Mouse (Mus musculus) ovary, adult 18-20 months (tissue): ENCODE data around the gene Dnaic2.

Experiments used
- DNase-seq: peaks from one replicate; pipeline ENCODE4 v3.0.0; 2022; ENCODE audit warnings: low spot score, mixed read lengths

Gene Dnaic2

DNA sequence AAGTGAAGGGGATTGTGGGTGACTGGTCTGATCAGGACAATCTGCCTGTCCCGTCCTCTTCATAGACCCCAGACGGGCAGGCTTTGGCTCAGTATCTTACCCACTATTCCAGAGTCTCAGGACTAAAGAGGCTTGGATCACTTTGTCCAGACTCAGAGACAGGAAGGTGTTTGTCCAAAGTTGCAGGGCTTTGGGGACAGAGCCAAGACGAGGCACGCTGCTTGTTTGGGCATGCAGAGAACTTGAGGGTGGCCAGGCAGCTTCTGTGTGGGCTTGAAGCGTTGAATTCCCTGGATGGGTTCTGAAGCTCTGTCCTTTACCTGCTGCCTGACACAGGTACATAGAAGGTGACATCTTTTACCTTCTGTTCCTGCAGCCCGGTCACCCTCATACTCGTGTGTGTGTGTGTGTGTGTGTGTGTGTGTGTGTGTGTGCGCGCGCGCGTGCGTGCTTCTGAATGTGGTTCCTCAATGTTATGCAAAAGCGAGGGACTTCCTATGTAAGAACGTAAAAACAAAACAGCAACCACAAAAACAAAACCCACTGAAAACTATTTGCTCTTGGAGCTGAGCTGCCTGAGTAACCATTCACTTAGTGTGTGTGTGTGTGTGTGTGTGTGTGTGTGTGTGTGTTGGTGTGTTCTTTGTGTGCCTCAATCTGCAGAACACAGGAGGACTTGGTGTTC, 24.8 kb upstream of the Dnaic2 start:
- DNase-seq, result no peak

DNA sequence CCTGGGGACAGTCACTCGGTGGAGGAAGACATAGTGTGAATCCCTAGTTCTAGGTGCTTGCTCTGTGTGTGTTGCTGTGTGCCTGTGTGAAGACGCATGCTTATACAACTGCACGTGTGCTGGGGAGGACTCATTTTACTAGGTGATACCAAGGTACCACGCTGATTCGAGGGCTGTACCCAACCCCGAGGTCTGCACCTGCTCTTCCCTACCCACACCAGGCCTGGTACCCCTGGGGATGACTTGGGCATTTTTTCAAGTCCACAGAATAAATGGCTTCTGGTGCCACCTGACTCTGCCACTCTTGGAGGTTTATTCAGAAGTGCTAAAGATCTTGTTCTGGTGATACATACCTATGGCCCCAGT, 24.2 kb upstream of the Dnaic2 start:
- DNase-seq, result no peak

DNA sequence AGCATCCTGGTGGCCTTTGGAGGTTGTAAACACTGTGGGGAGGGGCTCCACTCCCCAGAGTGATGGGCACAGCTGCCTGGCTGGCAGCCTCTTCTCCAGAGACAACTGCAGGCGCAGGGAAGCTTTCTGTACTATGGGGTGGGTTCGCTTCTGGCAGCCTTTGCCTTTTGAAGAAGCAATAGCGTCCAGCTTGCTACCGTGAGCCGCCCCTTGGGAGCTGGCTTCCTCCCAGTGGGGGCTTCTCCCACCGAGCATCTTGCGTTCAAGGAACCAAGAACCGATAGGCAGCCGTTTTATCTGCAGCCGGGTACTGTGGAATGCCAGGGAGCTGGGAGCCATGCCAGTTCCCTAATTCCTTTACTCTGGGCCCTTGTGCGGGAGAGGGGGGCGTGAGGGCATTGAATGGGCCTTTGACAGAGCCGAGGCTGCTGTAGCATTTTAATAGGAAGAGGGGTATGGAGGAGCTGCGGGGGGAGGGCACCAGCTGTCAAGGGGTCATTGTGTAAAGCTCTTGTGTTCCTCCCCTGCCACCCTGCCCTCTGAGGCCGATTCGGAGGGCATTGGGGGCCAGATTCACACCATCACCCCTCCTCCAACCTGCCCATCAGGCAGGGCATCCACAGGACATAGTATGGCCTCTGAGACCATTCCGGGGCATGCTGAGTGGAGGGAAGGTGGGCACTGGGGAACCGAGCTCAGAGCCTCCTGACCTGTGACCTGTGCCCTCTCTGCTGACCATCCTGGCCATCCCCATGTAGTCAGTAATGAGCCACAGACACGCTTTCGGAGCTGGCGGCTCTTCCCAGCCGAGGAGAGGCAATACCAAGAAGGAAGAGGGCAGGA, 22.9 kb upstream of the Dnaic2 start:
- DNase-seq, result no peak

DNA sequence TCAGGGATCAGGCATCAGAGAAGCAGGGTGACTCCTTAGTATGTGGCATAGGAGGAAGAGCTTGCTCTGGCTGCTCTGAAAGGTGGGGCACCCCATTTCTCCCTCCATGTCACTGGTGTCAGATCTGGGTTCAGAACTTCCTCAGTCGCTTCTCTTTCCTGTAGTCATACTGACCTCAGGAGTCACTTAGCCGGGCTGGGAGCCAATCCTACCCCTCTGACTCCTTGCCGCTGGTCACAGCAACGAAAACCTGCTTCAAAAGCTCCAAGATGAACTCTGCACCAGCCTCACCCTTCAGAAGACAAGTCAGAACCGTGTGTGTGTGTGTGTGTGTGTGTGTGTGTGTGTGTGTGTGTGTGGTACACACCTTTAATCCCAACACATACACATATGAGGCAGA, 20.9 kb upstream of the Dnaic2 start:
- no peak for DNase-seq

DNA sequence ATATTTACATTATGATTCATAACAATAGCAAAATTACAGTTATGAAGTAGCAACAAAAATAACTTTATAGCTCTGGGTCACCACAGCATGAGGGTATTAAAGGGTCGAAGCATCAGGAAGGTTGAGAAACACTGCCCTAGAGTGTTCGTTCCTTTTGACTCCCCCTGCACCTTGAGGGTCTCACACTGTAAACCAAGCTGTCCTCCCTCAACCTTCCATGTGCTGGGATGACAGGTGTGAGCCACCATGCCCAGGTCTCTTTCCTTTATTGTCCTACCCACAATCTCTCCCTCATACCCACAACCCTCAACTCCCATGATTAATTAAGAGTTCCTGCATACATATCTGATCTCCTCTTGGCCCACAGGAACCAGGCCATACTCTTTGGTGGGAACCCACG, 15.8 kb upstream of the Dnaic2 start:
- DNase-seq, result no peak

DNA sequence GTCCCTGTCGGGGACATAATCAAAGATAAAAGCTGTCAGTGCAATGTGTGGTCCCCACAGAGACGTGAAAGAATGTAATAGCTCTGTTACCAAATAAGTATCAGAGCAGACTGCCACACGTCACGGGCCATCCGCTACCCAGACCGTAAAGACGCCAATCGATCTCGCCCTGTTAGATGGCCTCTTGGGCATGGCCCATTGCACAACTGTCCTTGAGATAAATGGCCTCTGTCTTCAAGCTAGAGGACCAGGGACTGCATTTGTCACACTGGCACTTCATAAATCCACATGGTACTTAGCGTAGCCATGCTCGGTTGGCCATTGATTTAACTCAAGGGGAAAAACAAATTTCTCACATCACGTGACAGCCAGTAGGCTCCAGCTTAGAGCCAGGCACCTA, 15.3 kb upstream of the Dnaic2 start:
- DNase-seq, result no peak

DNA sequence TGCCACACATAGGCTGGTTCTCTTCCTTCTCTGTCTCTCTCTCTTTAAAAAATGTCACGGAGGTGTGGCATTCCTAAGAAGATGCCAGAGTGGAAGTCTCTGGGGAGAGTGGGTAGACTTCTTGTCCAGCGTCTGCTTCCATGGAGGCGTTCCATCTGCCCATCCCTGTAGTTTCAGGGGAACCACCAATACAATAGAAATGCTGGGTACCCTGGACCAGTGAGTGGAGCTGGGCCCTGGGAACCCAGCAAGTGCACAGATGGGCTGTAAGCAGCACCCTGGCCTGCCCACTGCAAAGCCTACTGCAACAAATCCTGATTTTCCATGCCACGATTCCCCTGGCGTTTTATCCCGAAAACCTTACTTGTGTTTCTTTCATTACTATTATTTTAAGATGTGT, 12.7 kb upstream of the Dnaic2 start:
- no peak for DNase-seq

DNA sequence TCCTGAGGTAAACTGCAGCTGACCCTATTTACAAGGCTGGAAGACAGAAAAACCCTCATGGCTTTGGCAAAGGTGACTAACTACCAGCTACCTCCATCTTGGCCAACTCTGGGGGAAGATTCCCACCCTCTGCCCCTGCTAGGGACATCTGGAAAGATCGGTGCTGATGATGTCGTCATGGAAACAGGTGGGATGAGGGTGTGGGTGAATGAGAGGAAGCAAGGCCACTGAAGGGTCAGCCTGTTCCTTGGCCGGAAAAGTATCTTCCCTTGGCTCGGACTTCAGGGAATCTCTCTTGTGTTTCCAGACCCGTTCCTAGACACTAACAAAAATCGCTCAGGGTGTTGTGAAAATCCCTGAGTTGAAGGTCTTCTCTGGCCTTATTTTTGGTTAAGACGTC, 11.7 kb upstream of the Dnaic2 start:
- no peak for DNase-seq

DNA sequence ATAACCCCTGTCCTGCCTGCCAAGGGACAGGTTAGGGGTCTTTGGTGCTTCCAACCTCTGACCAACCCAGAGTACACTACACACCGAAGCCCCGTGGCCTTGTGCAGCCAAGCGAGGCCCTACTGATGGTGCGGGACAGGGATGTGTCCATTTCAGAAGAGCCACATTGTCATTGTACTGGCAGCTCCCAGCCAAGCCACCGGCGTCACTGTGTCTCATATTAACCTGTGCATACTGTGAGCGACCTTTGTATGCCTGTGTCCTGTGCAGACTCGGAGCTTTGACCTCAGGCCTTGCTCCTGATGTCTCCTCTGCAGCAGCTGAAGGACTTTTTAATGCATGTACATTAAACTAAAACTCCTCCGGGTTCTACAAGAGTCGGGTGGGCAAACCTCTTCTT, 6.7 kb upstream of the Dnaic2 start:
- DNase-seq, result no peak

DNA sequence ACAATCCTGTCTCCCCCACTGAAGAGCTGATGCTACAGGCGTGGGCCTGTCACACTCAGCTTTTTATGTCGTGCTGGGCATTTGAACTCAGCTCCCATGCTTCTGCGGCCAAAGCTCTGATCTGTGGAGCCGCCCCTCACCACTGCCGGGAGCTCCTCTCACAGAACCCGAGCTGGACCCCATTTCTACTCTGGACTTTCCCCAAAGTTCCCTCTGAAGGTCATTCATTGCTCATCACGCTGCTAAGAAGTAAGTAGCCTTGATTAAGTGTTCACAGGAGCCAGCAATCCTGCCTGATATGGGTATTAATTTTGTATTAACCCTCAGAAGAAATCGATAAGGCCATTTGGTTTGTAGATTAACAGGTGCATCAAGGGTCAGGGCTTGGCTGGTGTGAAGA, 4.8 kb upstream of the Dnaic2 start:
- DNase-seq, result no peak

DNA sequence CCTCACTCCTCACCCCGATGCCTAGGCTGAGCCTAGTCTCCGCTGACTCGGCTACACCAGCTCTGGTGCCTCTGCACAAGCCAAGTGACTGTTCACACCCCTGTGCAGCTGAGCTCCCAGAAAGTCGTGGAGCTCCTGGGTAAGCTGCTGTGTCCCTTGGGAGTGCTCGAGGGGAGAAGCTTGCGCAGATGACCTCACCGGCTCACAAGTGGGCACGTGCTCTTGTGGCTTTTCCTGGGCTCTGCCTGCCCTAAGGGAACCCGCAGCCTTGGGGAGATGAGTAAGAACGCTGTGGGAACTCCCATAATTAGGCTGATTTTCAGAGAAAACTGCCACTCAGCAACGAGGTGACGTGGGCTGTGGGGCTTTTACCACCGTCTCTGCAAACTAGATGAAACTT, 4.2 kb upstream of the Dnaic2 start:
- peak; percentile 53 for DNase-seq

DNA sequence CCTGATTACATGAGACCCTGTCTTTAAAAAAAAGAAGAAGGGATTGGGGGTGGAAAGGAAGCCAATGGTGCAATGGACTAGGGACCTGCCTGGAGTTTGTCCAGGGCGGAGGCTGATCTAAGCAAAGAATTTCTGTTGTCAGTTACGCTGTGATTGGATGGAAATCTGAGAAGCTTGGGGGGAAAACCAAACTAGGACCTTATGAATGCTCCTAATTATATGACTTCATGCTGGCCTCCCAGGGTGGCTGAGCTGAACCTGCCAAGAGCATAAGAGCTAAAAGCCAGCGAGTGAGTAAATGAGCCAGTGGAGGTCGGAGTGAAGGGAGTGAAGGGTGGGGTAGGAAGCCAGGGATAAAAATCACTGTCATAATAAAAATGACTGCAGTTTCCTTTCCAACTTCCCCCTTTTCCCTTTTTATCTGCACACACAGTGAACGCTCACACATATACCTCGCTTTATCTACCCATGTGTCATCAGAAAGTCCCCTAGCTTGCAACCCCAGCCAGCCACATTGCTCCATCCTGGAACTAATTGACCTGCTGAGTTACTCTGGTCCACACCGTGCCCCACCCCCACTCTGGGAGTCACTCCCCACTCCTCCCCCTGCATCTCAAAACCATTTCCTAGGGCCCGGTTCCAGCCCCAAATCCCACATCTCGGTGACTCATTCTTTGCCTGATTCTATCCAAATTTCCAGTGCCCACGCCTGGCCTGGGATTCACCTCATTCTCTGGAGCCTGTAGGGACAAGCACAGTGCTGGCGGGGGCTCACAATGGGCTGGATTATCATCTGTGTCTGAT, 2.2 kb upstream of the Dnaic2 start:
- peak; percentile 37 for DNase-seq

DNA sequence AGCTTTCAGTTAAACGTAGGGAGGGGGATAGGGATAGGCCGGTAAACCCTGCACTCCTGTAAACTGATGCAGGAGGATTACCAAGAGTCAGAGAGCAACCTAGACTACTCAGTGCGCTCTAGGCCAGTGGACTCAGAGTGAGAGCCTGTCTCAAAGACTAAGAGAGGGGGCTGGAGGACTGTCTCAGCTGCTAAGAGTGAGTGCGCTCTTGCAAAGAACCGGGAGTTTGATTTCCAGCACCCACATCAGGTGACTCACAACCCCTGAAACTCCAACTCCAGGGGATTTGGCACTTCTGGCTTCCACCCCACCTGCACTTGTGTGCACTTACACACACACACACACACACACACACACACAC, 598 bp downstream of the Dnaic2 start:
- DNase-seq, result no peak

DNA sequence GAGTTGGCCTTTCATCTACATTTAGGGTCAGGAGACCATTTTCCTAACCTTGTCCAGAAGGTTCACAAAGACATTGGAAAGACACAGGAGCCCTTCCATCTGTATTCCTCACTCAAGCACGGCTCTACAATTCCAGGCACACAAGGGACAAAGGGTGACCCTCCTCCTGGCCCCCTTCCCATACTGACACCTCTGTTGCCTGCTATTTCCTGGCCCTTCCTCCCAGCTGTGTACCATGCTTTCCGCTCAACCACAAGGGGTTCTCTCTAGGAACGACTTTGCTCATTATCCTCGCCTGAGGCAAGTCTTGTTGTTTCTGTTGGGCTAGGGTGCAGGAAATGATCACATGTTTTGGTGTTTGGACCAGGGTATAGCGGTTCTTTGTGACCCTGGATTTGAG, 1.1 kb downstream of the Dnaic2 start:
- DNase-seq, result no peak

DNA sequence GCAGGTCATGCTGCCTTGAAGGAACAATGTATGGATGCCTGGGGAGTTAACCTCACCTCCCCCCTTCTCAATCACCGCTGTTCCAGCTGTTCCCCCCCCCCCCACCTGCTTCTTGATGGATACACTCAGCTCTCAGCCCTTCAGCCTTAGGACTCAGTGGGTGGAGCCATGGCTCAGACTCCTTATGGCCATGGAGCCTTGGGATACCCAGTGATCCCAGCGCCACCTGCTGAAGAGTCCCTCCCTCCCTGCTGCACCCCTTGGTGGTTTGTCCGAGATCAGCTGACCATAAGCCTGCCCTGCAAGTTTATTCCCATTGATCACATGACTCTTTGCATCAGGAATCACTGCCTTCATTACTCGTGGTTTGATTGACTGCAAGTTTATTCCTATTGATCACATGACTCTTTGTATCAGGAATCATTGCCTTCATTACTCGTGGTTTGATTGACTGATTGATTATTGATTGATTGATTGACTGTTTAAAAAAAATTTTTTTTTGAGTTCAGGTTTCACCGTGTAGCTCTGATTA, 2.7 kb downstream of the Dnaic2 start:
- no peak for DNase-seq

DNA sequence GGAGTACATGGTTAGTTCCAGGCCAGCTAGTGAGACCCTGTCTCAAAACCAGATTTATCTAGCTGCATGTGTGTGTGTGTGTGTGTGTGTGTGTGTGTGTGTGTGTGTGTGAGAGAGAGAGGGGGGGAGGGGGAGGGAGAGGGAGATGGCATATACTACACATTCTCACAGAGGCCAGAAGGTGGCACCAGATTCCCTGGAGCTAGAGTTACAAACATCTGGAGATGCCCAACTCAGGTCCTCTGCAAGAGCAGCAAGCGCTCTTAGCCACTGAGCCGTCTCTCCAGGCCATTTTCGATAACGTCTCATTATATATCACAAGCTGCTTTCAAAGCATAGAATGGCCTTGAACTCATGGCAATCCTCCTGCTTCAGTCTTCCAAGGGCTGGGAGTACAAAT, 4.5 kb downstream of the Dnaic2 start:
- no peak for DNase-seq

DNA sequence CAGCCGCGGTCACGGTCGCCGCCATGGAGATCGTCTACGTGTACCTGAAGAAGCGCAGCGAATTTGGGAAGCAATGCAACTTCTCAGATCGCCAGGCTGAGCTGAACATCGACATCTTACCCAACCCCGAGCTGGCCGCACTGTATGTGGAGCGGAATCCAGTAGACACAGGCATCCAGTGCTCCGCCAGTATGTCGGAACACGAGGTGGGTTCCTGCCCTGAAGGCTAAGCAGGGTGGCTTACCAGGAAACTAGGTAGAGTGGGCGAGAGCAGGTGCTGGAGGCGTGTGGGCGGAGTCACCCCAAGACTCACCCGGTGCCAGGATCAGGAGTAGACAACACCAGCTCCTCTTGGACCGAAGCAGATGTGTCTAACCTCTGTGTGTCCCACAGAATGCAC, 5.7 kb downstream of the Dnaic2 start:
- DNase-seq, result no peak

DNA sequence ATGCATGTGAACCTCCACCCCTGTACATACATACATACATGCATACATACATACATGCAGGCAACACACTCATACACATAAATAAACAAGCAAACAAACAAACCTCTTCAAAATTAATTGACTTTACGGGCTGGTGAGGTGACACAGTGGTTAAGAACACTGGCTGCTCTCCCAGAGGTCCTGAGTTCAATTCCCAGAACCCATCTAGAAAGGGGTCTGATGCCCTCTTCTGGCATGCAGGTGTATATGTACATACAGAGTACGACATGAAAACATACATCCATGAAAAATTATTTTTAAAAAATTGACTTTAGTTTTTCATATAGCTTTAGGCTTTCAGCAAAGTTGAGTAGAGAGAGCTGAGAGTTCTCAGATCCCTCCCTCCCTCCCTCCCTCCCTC, 8.9 kb downstream of the Dnaic2 start:
- DNase-seq, result no peak

DNA sequence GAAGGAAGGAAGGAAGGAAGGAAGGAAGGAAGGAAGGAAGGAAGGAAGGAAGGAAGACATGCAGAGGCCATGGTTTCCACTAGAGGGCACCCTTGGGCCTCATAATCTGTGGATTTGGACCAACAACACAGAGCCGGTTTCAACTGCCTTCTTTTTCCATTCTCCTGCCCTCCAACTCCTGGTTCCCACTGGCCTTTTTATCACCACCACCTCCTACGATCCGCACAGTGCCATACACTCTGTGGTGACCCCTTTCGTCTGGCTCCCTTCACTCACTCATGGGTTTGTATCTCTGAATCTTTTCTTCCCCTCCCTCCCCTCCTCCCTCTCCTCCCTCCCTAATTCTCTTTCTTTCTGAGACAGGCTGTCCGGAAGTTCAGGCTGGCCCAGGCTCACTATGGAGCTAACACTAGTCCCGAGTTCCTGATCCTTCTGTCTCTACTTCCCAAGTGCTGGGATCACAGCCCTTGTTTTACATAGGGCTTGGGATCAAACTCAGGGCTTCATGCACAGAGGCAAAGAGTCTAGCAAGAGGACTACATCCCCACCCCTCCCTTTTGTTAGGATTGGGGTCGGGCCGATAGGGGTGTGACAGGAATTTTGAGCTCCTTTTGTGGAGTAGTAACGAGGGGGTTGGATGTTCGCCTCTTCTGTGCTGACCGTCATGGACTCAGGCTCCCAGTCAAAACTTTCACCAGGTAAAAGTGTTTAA, 9.9 kb downstream of the Dnaic2 start:
- no peak for DNase-seq

DNA sequence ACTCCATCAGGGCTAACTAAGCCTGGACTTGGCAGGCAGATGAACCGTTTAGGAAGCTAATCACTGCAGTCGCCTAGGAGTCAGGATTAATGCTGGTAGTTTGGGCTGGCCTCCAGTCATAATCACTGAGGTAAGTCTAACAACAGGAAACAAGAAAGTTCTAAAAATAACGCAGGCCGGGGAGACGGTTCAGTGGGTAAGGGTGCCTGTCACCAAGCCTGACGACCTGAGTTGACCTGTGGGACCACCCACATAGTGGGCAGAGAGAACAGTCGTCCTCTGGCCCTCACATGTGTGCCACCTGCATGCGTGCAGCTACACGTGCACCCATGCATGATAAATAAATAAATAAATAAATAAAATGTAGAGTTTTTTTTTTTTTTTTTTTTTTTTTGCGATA, 13.4 kb downstream of the Dnaic2 start:
- no peak for DNase-seq

DNA sequence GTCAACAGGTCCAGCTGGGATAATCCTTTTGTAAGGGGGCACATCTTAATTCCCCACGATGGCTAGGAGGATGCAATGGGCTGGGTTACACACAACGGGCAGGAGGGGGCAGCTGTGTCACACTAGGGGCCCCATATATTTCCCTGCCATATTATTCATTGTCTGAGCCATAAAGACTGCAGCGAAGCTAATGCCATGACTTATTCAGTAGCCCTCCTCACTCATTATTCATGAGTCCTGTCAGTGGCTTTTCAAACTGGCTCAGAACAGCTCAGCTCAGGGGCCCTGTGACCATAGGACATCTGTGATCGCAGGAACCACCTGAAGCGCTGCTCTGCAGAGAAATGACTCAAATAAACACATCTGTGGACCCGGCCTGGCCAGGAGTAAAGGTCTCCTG, 14.2 kb downstream of the Dnaic2 start:
- DNase-seq, result no peak

DNA sequence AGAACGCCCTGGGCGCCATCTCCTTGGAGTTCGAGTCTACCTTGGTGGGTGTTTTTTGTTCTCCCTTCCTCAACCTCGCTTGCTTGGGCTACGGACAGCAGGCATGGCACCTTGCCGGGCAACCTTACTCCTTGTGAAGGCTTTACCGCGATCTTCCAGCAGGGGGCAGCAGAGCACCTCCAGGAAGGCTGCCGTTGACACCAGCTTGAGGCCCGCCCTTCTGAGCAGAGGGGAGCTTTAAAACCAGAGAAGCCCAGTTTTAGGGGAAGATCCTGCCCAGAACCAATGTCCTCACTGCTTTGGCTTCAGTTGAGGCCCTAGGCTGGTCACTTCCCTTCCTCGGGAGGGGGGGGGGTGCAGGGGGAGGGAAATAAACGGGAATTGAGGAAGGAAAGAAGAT, 17.9 kb downstream of the Dnaic2 start:
- DNase-seq, result peak; percentile 64
